Mouse (Mus musculus) intestine, embryonic 16.5 days (tissue): ENCODE results near the gene Copz1. TPM values are rescaled to one million over a fixed set of nuclear protein-coding genes. Genes with fewer than 3 reads are reported as not detected.

Experiments
- ATAC-seq: fragments of 200-750 bp; cut with Nextera tagmentation; 2 replicates; pipeline ENCODE4 v1.8.0; 2017; ENCODE audit warnings: moderate TSS enrichment, moderate library complexity
- H3K27ac ChIP-seq: fragments of 300-500 bp; sonication (generic); 2 replicates; pipeline ENCODE4 v1.5.1; 2014; ENCODE audit warnings: mild to moderate bottlenecking, low read length
- H3K27me3 ChIP-seq: fragments of 300-500 bp; sonication (generic); replicated peaks from 2 replicates; pipeline ENCODE4 v1.6.1; 2014; ENCODE audit warnings: low read length, control low read depth, mixed read lengths; ENCODE audit not compliant: control insufficient read depth, insufficient read depth
- H3K36me3 ChIP-seq: fragments of 300-500 bp; sonication (generic); 2 replicates; pipeline ENCODE4 v1.6.1; 2014; ENCODE audit warnings: low read length, control low read depth; ENCODE audit not compliant: control insufficient read depth, insufficient read depth
- H3K4me1 ChIP-seq: fragments of 300-500 bp; sonication (generic); 2 replicates; pipeline ENCODE4 v1.6.1; 2014; ENCODE audit warnings: low read length, control low read depth, mixed read lengths; ENCODE audit not compliant: control insufficient read depth, insufficient read depth
- H3K4me2 ChIP-seq: fragments of 300-500 bp; sonication (generic); 2 replicates; pipeline ENCODE4 v1.6.1; 2014; ENCODE audit warnings: low read depth, low read length, control low read depth
- H3K4me3 ChIP-seq: fragments of 300-500 bp; sonication (generic); 2 replicates; pipeline ENCODE4 v1.5.1; 2014; ENCODE audit warnings: mild to moderate bottlenecking, low read length
- H3K9ac ChIP-seq: fragments of 300-500 bp; sonication (generic); 2 replicates; pipeline ENCODE4 v1.6.1; 2014; ENCODE audit warnings: low read depth, low read length
- H3K9me3 ChIP-seq: fragments of 300-500 bp; sonication (generic); 2 replicates; pipeline ENCODE4 v1.6.1; 2016; ENCODE audit warnings: low read length, control low read depth; ENCODE audit not compliant: control insufficient read depth
- WGBS: fragments of 180-500 bp; shearing (Covaris S2); extraction: QIAGEN DNeasy Blood & Tissue Kit; methylation state at CpG from one replicate; pipeline ENCODE4 v1.1.7; 2014; 5-methylcytosine and 5-hydroxymethylcytosine counted together
- polyA plus RNA-seq: library from polyadenylated mRNA; unstranded; fragments of >200 nt; fragmentation: Nextera tagmentation; extraction: Ambion mirVana; gene quantifications from 2 replicates; pipeline ENCODE4 v1.2.1, GENCODE M21; 2015

Copz1 gene
- polyA plus RNA-seq, 1 experiment from 2014 or later, result 297 TPM

DNA sequence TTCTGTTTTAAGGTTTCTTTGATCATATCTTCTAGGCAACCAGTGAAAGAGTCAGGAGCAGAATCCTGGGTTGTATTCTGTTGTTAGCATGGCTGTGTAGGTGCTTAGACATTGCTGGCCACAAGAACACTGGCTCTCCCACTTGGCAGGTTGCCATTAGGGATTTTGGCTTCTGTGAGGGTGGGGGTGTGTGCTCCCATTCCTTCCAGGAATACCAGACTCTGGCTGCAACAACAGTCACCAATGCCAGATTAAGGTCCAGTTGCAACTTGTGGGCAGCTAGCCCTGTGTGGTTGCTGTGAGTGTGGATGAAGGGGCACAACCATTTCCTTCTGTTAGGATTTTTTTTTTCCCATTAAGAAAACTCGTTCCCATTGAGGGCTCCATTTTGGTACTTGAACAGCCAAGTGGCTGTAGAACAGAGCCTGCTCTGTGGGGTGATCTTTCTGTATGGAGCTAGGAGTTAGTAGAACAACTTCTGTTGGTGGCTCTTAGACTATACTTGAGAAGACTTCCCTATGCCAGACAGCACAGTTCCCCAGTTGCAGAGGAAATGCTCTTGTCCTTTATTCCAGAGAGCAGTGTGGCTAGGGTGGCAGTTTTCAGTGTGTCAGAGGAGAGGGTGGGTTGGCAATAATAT is 13.4 kb downstream of the Copz1 start:
- ATAC-seq, result no peak
- H3K4me2 ChIP-seq, result no peak overlapping the region
- 69% methylated on average over 1 of the region's 1 CpGs for WGBS
- H3K27ac ChIP-seq, result no peak overlapping the region
- no peak overlapping the region for H3K9ac ChIP-seq
- peaks cover 13% of the 10 kb centered on the region; the same call in 1 of the 2 replicates for H3K4me1 ChIP-seq
- H3K9me3 ChIP-seq, result no peaks in the 10 kb centered on the region
- no peak overlapping the region for H3K4me3 ChIP-seq
- peaks cover 2% of the 10 kb centered on the region; the same call in 1 of the 2 replicates for H3K36me3 ChIP-seq
- no peaks in the 10 kb centered on the region for H3K27me3 ChIP-seq

DNA sequence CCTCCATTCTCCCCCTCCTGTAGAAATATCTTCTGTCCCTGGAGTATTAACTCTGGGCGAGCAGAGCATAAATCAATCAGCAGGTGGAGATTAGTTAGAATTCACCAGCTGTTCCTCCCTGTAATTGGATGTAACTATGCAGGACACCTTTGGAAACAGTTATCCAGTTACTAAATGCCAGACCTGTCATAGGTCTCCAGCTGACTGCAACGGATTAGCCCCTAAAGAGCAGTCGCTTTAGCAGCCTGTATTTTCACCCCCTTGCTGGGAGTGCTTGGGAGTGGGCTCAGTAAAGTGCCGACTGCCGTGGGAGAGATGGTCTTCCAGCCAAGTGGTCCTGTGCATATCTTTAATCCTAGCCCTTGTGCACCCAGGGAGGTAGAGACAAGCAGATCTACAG is 17.1 kb downstream of the Copz1 start:
- H3K9me3 ChIP-seq, result no peaks in the 10 kb centered on the region
- no peak overlapping the region for H3K27ac ChIP-seq
- no peak overlapping the region for H3K4me3 ChIP-seq
- no peak overlapping the region for H3K4me2 ChIP-seq
- peaks cover 13% of the 10 kb centered on the region; the same call in 1 of the 2 replicates for H3K4me1 ChIP-seq
- no peaks in the 10 kb centered on the region for H3K27me3 ChIP-seq
- peaks cover 19% of the 10 kb centered on the region for H3K36me3 ChIP-seq
- WGBS, result 45% methylated on average over 5 of the region's 5 CpGs
- H3K9ac ChIP-seq, result no peak overlapping the region
- ATAC-seq, result no peak

DNA sequence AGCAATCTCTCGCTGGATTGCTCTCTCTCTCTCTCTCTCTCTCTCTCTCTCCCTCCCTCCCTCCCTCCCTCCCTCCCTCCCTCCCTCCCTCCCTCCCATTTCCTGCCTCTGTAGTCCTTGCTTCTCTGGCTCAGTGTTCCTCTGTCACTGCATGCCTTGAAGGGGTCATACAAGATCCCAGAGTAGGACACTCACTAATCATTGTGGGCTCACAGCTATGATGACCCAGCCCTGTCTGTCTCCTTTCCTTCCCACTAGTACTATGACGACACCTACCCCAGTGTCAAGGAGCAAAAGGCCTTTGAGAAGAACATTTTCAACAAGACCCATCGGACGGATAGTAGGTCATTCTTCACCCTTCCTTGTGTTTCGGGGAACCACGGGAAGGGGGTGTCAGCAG is 17.9 kb downstream of the Copz1 start:
- H3K27ac ChIP-seq, result no peak overlapping the region
- no peaks in the 10 kb centered on the region for H3K9me3 ChIP-seq
- WGBS, result 62% methylated on average over 6 of the region's 6 CpGs
- ATAC-seq, result no peak
- H3K4me1 ChIP-seq, result peaks cover 10% of the 10 kb centered on the region; the same call in 1 of the 2 replicates
- no peak overlapping the region for H3K9ac ChIP-seq
- H3K4me3 ChIP-seq, result no peak overlapping the region
- H3K36me3 ChIP-seq, result peaks cover 19% of the 10 kb centered on the region
- H3K27me3 ChIP-seq, result no peaks in the 10 kb centered on the region
- H3K4me2 ChIP-seq, result no peak overlapping the region

DNA sequence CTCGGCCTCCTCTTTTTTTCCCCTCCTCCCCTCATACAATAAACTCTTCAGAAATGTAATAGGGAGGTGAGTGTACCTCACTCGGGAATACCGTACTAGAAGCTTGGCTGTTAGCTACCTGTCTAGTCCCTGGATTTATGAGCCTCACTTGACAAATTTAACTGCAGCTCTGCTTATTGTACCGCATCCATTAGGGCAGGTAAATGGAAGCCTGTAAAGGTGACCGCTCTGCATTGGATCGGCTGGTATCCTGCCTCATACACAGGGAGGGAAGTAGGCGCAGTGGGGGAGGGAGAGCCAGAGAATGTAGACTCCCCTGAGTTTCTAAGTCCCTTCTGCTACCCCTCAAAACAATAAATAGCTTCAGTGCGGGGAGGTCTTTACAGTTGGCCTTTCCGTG is 18.3 kb downstream of the Copz1 start:
- Histone ChIP-seq H3K4me2 (no peak overlapping the region), H3K4me1 (peaks cover 6% of the 10 kb centered on the region; the same call in 1 of the 2 replicates), H3K36me3 (peaks cover 19% of the 10 kb centered on the region), H3K4me3 (no peak overlapping the region), H3K9me3 (no peaks in the 10 kb centered on the region), H3K27ac (no peak overlapping the region), H3K27me3 (no peaks in the 10 kb centered on the region), H3K9ac (no peak overlapping the region)
- 80% methylated on average over 9 of the region's 9 CpGs for WGBS
- no peak for ATAC-seq

DNA sequence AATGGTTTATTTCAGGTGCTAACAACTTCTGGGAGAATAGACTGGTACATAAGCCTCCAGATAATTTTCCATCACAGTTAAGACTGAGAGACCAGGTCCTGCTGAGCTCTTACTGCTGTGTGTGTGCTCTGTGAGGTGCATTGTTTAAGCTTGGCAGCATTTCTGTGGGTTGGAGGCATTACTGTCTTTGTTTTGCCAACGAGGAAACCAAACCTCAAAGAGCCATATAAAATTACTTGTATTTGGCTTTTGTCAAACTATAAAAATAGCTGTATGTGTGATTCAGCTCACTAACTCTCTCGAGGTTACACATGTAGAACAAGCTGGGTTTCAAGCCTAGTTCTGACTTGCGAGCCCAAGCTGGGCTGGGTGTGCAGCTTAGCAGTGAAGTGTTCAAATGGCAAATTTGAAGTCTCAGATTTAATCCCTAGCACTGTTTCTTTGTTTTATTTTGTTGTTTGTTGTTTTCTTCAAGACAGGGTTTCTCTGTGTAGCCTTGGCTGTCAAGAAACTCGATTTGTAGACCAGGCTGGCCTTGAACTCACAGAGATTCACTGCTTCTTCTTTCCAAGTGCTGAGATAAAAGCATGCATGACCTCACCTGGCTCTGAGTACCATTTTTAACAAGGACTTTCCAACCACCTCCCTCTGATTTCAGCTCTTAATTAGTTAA is 20.3 kb downstream of the Copz1 start:
- ATAC-seq, result no peak
- Histone ChIP-seq H3K4me2 (no peak overlapping the region), H3K9me3 (no peaks in the 10 kb centered on the region), H3K9ac (no peak overlapping the region), H3K27ac (no peak overlapping the region), H3K27me3 (no peaks in the 10 kb centered on the region), H3K4me1 (peaks cover 6% of the 10 kb centered on the region; the same call in 1 of the 2 replicates), H3K4me3 (no peak overlapping the region), H3K36me3 (peaks cover 23% of the 10 kb centered on the region)
- WGBS, result 89% methylated on average over 4 of the region's 4 CpGs

DNA sequence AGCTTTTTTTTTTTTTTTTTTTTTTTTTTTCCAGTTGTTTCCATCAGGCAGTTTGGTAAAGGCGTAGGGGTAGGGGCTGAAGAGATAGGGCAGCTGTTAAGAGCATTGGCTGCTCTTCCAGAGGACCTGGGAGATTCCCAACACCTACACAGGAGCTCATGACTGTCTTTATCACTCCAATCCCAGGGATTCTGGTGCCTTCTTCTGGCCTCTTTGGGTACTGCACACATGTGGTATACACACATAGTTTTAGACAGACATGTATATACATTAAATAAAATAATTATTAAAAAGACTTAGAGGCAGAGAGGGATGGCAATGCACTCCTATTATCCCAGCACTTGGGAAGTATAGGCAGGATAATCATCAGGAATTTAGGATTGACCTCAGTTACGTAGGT is 20.9 kb downstream of the Copz1 start:
- Histone ChIP-seq H3K4me3 (no peak overlapping the region), H3K9ac (no peak overlapping the region), H3K36me3 (peaks cover 24% of the 10 kb centered on the region), H3K27ac (no peak overlapping the region), H3K4me2 (no peak overlapping the region), H3K27me3 (no peaks in the 10 kb centered on the region), H3K9me3 (no peaks in the 10 kb centered on the region), H3K4me1 (peaks cover 6% of the 10 kb centered on the region; the same call in 1 of the 2 replicates)
- WGBS, result 93% methylated on average over 2 of the region's 2 CpGs
- ATAC-seq, result no peak

DNA sequence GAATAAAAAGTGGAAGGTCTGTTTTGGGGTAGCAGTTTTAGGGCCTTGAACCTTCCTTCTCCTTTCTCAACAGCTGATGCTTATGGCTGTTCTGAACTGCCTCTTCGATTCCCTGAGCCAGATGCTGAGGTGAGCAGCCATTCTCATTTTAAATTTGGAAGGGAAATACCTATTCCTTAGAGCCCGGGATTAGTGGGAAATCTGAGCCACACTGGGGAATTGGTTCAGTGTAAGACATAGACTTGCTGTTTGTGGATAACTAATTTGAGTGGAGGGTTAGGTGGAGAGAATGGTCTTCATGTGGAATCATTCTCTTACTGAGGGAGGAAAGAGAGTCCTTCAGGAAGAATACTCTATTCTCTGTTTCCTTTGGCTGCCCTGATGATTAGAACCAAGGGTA is 22.1 kb downstream of the Copz1 start:
- H3K27me3 ChIP-seq, result no peaks in the 10 kb centered on the region
- peaks cover 24% of the 10 kb centered on the region for H3K36me3 ChIP-seq
- H3K27ac ChIP-seq, result no peak overlapping the region
- H3K4me3 ChIP-seq, result no peak overlapping the region
- no peak for ATAC-seq
- peaks cover 8% of the 10 kb centered on the region for H3K4me1 ChIP-seq
- no peak overlapping the region for H3K9ac ChIP-seq
- H3K9me3 ChIP-seq, result no peaks in the 10 kb centered on the region
- WGBS, result 78% methylated on average over 2 of the region's 2 CpGs
- H3K4me2 ChIP-seq, result no peak overlapping the region

DNA sequence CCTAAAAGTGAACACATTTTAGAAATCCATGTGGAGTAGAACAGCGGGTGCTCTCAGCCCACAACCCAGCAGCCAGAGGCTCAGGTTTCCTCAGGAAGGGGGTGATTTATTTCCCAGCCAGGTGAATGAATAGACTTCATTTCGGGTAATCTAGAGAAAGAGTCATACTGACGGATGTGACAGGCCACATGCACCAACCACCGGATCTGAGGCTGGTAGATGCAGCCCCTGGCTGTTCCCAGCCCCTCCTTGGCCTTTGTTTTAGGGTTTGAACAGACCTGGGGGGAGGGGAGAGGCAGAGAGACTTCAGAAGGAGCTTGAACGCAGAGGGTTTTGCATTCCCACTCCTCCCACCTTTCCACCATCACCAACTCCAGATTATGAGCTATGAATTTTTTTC is 23.3 kb downstream of the Copz1 start:
- Histone ChIP-seq H3K27ac (no peak overlapping the region), H3K4me3 (no peak overlapping the region), H3K9me3 (no peaks in the 10 kb centered on the region), H3K4me1 (peaks cover 19% of the 10 kb centered on the region), H3K9ac (no peak overlapping the region), H3K4me2 (no peak overlapping the region), H3K27me3 (no peaks in the 10 kb centered on the region), H3K36me3 (peaks cover 23% of the 10 kb centered on the region)
- 29% methylated on average over 5 of the region's 5 CpGs for WGBS
- ATAC-seq, result no peak

DNA sequence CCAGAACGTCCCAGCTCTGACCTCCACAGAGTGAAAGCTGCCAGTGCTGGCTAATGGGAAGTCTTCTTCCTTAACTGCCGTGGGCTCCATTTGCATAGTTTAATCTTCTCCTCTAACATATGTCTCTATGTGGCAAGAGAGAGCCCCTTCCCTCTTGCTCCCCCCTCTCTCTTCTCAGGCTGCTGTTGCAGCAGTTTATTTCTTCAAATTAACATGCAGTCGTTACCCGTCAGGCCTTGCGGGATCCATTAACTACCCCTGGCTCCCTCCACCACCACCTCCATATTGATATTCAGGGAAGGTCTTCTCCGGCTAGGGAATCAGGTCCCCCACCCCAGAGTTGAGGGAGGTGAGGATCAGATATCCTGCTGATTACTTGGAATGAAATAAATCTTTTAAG is 24.8 kb downstream of the Copz1 start:
- H3K27ac ChIP-seq, result no peak overlapping the region
- no peaks in the 10 kb centered on the region for H3K9me3 ChIP-seq
- 65% methylated on average over 6 of the region's 6 CpGs for WGBS
- H3K36me3 ChIP-seq, result peaks cover 13% of the 10 kb centered on the region
- no peak overlapping the region for H3K4me3 ChIP-seq
- H3K9ac ChIP-seq, result no peak overlapping the region
- H3K4me1 ChIP-seq, result peaks cover 29% of the 10 kb centered on the region
- no peak for ATAC-seq
- H3K27me3 ChIP-seq, result no peaks in the 10 kb centered on the region
- no peak overlapping the region for H3K4me2 ChIP-seq
